Mouse (Mus musculus): Measurements from ENCODE around the gene Lhx2. TPM values are rescaled to one million over a fixed set of nuclear protein-coding genes. Genes with fewer than 3 reads are reported as not detected.

Gene Lhx2
- total RNA-seq, 4 experiments from 2014 or later, result 0.24 TPM; not detected in 3

DNA sequence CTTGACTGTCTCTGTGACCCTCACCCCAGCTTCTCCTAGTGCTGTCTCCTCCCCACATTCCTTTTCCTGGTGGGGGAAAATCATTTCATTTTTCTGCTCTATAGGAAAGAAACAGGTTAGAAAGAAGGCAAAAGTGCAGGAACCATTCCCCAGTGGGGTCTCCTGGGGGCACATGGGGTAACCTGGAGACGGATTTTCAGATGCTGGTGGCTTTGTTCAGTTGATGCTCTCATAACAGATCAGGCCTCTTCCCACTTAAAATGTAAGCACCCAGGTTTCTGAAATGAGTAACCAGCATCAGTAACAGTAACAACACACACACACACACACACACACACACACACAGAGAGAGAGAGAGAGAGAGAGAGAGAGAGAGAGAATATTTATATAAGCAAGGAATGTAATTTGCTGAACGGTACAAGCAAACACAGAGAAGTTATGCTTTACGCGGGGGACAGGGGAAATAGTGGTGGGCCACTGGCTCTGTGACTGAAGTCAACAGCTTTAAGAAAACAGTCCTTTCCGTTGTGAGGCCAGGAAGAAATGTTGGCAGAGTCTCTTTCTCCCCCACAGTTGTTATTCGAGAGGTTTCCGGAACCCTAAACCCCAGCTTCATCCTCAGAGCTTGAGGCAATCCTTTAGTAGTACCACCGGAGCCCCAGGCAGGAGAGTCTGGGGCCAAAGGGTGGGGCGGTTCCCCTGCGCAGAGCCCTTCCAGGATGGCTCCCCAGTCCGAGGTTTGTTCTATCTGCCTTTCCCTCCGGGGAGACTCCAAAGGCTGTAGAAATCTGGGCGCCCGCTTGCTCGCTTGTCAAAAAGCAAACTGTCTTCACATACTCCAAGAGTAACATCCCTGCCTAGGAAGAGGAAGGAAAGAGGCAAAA, 8.0 kb downstream of the Lhx2 start:
- no peak for DNase-seq (ENCODE audit: low spot score)

- DNase-seq (ENCODE audit: low spot score), result no peak
Observed at GRCm38 (mm10) chr2:38347811-38348551, 8.9 kb downstream of the Lhx2 start.

DNA sequence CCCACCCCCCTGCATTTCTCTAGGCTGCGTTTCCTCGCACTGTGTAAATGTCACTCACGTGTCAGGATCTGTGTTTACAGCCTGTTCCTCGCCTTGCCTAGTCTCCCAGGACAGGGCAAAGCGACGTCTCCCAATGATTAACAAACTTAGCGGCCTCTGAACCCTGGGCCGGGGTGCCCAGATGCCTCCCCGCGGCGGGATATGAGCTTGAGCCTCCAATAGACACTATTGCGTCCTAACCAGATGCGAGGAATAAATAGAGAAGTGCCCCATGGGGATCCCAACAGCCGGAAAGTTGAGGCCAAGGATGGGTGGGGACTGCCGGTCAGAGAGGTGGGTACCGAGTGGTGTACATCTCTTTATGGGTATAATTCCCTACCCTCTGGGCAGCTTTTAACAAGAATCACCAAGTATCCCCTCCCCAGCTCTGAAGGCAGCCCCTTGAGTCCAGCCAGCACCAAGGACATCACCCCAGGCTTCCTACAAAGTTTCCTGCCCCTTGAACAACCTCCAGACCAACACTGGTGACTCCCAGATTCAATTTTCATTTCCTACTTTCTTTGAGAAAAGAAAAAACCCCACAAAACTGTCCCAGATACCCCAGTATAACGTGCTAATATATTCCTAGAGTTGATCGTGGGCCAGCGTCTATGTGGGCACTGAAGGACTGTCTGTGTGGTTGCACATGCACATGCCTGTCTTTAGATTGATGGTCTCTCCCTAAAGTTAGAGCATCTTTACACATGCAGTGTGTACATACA, 9.8 kb downstream of the Lhx2 start:
- no peak for DNase-seq (ENCODE audit: low spot score)

- no peak for DNase-seq (ENCODE audit: low spot score)
Observed at GRCm38 (mm10) chr2:38349447-38350350, 10.6 kb downstream of the Lhx2 start.

GRCm38 (mm10) chr2:38350386-38350785, 11.3 kb downstream of the Lhx2 start:
- DNase-seq (ENCODE audit: low spot score), result no peak

- peak; percentile 64 for DNase-seq (ENCODE audit: low spot score)
Observed at GRCm38 (mm10) chr2:38350796-38351195, 11.7 kb downstream of the Lhx2 start.

- no peak for DNase-seq (ENCODE audit: low spot score)
Observed at GRCm38 (mm10) chr2:38351641-38352320, 12.7 kb downstream of the Lhx2 start.

DNA sequence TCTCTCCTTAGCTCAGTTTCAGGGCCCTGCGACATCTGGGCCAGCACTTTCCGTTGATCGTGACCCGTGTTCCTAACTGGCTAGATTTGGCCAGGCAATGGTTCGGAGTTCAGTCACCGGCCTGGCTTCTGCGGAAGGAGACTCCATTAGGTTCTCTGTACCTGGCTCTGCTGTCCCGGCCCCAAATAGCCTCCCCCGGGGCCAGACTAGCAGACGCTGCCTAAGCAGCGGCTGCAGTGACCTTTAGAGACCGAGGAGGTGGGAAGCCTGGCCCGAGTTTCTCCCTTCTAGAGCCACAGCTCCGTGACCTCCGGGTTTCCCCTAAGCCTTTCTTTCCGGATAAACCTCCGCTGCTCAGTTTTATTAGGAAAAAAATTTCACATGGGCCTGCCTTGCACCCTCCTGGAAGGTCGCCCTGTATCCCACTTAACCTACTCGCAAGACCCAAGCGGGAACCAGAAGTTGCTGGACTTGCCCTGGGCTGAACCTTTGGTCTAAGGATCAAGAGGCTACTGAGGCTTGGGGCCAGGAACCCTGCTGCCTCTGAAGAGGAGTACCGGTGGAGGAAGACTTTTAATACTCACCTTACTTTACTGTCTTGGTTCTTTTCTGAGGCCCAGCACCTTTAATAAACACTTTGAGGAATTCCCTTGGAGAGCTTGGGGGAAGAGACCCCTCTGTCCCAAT, 13.4 kb downstream of the Lhx2 start:
- DNase-seq (ENCODE audit: low spot score), result no peak

DNA sequence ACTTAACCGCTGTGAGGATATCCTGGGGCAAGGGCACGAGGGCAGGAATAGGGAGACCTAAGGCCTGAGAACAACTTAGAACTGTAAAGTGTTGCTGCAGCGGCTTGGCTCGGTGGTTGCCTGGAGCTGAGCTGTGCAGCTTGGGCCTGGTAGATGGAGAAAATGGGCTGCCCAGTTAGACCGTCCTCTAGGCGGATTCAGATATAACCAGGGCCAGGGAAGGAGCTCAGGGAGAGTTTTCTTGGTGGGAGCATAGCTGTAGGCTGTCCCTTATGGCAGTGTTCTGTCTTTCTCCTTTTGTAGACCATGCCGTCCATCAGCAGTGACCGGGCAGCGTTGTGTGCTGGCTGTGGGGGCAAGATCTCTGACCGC, 13.9 kb downstream of the Lhx2 start:
- no peak for DNase-seq (ENCODE audit: low spot score)

GRCm38 (mm10) chr2:38353664-38354063, 14.6 kb downstream of the Lhx2 start:
- DNase-seq (ENCODE audit: low spot score), result no peak

- no peak for DNase-seq (ENCODE audit: low spot score)
Observed at GRCm38 (mm10) chr2:38354179-38354716, 15.2 kb downstream of the Lhx2 start.

GRCm38 (mm10) chr2:38354717-38355510, 15.8 kb downstream of the Lhx2 start:
- DNase-seq (ENCODE audit: low spot score), result no peak

DNA sequence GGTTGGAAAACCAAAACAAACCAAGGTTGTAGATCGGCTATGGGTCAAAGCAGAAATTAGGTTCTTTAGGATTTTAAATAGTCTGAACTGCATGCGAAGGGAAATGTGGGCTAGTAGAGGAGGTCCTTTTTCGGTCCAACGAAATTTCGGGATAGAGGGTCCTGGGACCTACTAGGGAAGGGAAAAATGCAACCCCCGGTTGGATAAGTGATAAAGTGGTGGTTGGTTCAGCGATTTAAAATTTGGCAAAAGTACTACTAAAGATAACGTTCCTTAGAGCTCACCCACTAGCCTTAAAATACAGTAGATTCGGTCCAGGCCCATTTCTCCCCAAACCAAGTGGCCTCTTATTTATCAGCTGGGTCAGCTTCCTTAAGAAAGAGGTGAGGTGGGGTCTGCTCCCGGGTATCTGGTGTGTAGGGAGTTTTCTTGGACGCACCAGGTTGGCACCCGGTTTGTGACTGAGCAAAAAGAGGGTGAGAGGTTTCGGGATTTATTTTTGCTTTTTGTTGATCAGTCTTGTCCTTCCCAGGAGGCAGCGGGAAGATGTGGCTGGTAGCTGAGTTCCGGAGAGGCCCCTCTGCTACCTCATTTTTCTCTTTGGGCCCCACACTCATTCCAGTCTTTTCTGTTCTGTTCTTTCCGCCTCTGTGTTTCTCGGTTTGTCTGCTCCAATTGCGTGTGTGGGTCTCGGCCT, 16.8 kb downstream of the Lhx2 start:
- no peak for DNase-seq (ENCODE audit: low spot score)

- DNase-seq (ENCODE audit: low spot score), result no peak
Observed at GRCm38 (mm10) chr2:38356428-38357260, 17.6 kb downstream of the Lhx2 start.

DNA sequence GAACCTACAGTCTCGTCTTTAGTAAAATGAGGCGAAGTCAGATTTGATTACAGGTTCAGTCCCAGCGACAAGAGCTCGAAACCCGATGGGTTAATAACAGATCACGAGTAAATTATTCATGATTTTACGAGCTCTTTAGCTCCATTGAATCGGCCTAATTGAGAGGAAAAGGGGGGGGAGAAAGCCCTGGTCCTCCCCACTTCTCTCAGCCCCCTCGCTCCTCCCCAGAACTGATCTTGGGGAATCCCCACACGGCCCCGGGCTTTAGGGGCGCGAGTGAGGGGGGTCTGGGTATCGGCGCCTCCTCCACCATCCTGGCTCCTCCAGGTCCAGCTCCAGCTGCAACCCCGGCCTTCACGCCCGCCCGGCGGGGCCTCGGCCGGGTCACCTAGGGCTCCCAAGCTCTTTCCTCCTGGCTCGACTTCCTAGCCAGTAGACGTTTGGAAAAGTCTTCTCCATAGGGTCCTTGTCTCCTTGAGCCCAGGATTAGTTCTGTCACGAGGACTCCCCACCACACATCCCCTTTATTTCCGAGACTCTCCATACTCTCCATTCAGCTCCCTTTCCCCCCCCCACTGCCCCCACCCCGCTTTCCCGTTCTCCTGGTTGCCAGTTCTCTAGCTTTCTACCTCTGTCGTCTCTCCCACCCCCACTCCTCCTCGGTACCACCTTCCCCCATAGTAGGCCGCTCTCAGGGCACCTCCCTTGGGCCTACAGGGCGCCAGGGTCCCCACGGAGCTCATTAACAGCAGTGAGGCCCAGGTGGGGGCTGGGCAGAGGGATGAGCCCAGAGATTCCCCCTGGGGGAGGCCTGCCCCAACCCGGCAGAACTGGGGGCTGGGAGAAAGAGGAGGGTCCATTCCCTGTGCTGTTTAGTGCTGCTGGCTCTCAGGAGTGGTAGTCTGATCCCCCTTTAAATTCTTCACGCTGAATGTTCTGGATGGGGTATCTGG, 18.5 kb downstream of the Lhx2 start:
- DNase-seq (ENCODE audit: low spot score), result no peak

DNA sequence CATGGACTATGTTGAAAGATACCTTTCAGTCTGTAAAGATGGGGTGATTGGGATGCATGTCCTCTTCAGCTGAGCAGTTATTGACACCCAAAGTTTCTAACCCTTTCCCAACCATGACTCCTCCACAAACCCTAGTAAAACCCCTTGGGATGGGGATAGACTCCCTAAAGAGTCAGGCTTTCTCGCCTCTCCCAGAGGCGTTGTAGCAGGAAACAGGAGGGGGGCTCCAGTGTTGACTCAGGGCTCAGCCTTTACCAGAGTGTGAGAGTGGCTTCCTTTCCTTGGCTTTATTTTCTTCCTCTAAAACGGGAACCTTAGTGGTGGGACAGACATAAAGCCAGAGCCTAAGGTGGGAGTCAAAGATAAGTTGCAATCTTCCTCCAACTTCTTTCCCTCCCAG, 19.5 kb downstream of the Lhx2 start:
- DNase-seq (ENCODE audit: low spot score), result no peak
